Mouse (Mus musculus) hindlimb bud, embryonic 11.5 days (tissue): ENCODE data around the gene Smarcb1.

Experiments used
- DNase-seq: peaks from one replicate; pipeline ENCODE4 v3.0.0-alpha.2; 2012; ENCODE audit warnings: low read depth, low spot score; ENCODE audit errors: extremely low spot score

Smarcb1 gene

DNA sequence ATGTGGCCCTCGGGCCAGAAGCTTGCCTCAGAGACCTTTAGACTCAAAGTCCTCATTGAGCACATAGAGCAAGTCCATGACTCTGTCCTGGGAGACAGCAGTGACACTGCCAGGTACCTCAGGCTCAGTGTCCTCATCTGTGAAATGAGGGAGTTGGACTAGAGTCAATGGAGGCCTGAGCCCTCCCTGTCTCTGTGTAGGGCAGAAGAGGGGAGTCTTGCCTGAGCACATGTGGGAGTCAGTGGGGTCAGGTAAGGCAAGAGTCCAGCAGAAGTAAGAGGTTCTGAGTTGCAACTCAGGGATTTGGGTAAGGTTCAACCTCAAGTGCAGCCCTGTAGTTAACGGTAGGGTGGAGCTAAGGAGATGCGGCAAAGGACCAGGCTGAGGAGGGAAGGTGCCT lies 64.4 kb downstream of the Smarcb1 start:
- DNase-seq: no peak

DNA sequence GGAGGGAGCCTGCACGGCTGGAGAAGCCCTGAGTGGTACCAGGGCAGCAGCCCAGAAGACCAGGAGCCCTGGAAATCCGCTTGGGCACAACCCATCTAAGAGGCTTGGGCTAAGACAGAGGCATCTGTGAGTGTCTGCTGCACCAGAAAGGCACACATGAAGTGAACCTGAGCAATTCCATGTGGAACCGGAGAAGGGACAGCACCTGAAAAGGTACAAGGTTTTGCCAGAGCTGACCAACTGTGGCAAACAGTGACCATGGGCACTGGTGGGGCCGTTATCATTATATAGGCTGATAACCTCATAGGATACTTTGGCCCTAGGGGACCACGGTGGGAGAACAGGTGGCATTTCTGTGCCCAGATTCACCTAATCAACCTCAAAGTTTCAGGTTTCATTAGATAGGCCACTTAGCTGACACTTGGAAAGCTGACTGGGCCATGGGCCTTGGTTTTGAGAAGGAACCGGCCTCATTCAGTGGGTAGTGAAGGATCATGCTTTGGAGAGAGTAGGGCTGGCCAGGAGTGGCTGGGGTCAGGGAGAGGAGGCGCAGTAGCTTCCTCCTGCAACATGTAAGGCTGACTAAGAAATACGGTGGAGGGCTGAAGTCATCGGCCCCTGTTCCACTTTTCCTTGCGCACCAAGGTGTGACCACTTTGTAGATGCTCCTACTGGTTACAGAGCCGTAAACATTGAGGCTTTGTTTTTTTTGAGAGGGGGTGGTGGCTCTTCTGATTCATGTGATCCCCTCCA lies 65.1 kb downstream of the Smarcb1 start:
- DNase-seq: no peak

DNA sequence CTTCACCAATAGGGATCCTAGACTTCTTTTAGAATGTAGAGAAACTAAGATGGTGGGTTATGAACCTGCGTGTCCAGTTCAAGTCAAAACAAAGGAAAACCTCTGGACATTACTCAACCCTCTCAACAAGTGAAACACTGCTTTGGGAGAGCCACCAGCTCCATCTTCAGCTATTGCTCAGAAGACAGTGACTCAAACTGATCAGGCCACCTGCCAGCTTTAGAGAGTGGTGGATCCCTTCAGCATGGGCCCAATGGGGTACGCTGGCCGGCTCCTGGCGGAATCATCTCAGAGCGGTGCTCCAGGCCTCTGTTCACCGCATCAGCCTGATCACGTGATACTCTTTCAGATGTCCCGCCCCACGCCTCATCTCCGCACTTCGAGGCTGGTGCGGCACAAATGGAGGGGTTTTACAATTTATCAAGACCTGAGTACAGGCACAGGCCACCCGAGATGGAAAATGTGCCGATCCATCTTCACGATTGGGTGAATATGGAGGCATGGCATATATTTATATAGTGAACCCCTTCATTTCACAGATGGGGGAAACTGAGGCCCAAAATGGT lies 65.9 kb downstream of the Smarcb1 start:
- DNase-seq: no peak

DNA sequence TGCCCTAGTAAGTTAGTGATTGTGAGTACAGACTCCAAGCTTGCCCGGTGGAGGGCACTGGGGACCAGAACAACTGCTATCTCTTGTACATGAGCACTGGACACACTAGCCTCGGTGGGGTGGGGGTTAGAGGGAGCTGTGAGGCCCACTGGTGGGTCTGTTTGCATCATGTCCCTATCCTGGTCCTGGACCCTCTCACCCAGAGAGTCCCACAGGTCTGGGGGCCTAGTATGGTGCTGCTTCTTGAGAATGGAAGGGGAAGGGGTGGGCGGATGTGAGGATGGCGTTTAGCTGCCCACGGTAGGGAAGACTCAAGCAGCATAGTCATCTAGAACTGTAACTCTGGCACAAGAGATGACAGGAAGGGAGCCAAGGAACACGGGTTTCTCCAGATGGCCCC lies 66.6 kb downstream of the Smarcb1 start:
- no peak for DNase-seq

DNA sequence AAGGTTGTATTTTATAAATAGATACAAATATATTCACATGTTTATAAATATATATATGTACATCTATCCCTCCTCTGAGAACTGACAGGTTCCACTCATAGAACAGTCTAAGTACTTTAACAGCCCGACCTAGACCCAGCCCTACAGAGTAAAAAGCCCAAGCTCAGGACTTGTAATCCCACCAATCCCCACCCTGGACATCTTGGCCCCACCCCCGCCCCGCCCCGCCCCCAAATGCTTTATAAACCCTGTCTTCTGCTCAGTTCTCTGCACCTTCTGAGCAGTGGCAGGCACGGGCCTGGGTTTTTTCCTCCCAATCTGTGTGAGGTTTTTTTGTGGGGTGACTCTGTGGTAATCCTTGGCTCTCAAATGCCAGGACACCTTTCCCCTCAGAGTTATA lies 67.3 kb downstream of the Smarcb1 start:
- no peak for DNase-seq

DNA sequence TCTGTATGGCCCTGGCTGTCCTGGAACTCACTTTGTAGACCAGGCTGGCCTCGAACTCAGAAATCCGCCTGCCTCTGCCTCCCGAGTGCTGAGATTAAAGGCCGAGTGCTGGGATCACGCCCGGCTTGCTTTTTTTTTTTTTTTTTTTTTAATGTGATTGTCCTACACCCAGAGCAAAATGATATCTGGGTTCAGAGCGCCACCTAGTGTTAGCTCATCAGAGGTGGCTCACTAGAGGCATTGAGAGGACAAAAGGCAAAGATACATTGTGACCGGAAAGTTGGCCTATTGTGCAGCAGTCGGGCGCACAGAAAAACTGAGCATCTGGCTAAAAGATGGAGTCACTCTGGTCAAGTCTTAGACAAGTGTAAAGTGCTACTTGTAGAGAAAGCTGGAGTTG lies 68.0 kb downstream of the Smarcb1 start:
- DNase-seq: no peak

DNA sequence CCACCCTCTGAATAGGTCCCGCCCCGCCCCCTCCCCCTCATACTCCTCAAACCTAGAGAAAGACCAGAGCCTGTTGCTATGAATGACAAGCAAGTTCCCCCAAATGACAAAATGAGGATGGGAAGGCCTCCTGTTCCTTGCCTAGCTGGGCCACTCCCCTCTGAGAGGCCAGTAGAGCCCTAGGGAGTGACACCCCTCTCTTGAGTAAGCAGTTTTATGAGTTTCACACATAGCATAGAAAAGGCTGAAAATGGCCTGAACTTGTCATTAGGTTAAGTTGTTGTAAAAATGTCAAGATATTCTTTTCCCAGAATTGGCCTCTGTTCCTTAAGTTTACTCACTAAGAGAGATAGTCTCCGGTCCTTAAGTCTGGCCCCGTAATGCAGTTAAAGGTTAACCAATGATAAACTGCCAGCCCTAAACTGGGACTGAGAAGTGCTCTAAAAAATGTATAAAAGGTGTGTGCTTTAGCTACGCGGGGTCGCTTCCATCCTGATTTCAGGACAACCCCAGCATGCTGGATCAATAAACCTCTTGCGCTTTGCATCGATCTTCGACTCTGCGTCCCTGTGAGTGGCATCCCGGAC lies 68.8 kb downstream of the Smarcb1 start:
- no peak for DNase-seq

DNA sequence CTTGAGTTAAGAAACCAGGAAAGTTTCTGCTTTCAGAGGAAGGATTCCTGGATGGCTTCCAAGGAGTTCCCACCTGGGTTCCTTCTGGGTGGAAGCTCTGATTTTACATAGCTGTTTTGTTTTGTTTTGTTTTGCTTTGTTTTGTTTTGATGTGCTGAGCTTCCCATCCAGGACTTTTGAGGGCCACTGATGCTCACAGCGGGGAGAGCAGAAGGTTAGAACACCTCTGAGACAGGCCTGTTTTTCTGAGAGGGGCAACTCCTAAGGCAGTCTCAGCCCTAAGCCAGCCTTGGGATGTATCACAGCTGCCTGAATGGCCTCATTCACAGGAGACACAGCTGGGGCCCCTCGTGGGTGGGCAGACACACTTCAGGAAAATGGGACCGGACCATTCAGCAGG lies 69.7 kb downstream of the Smarcb1 start:
- DNase-seq: no peak

DNA sequence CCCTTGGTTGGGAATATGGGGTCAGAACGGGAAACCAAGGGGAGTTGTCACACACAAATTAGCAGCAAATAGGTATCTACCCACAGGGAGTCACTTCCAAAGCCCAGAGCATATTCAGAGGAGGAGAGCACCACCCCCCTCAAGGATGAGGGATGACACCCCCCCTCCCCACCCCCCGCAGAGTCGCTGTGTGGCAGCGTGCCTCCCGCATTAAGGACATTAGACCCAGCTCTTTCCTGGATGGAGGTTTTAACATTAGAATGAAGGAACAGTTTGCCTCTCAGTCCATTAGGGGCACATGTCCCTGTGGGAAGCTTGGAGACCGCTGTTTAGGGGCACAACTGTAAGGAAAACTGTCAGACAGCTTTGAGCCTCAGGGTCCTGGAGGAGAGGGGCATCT lies 70.3 kb downstream of the Smarcb1 start:
- DNase-seq: no peak

DNA sequence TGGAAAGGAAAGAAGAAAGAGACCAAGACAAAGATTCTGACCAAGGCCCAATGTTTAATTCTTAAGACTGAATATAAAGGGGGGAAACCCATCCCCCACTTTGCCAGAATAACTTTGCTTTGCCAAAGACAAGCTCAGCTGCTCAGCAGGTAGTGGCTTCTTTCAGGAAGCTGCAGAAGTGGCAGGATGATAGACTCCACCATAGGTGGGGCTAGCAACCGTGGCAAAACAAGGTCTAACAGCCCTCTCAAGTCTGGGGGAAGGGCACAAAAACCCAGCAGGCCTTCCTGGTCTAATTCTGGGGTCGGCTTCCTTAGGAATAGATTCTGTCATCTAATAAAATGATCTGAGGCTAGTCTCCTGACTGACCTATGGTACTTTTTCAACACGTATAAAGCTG lies 73.0 kb downstream of the Smarcb1 start:
- DNase-seq: no peak
